Mouse (Mus musculus): ENCODE data around the gene Htr2a.
A peak's percentile ranks its signal among the peaks of the same experiment; 100 is the strongest.

- TF ChIP-seq NRF1 (IDR thresholded peaks at IDR 0.05; ENCODE audit: low read depth, low read length): no peak
- no peak for TF ChIP-seq EP300 (IDR thresholded peaks at IDR 0.05; ENCODE audit: low read length)
- TF ChIP-seq RAD21 (IDR thresholded peaks at IDR 0.05; ENCODE audit: low read depth, low read length): peak; percentile 12
- no peak for TF ChIP-seq TCF12 (IDR thresholded peaks at IDR 0.05; ENCODE audit: low read depth, low read length)
- no peak for TF ChIP-seq BHLHE40 (IDR thresholded peaks at IDR 0.05; ENCODE audit: low read depth, low read length)
- TF ChIP-seq CTCF (conservative IDR thresholded peaks at IDR 0.05 in 1 of 2, IDR thresholded peaks at IDR 0.05 in 1 of 2; ENCODE audit: low read depth in 2 of 2, low read length in 2 of 2): peak in 1 of 2 experiments; percentile 66; a peak in 2 of 4 replicates
- TF ChIP-seq SIN3A (IDR thresholded peaks at IDR 0.05; ENCODE audit: low read length): no peak
- TF ChIP-seq HCFC1 (IDR thresholded peaks at IDR 0.05; ENCODE audit: low read depth, low read length): no peak
- no peak for TF ChIP-seq NELFE (IDR thresholded peaks at IDR 0.05; ENCODE audit: low read depth, low read length)
- peak; percentile 41 for TF ChIP-seq SMC3 (IDR thresholded peaks at IDR 0.05; ENCODE audit: low read depth, low read length)
- TF ChIP-seq KAT2A (IDR thresholded peaks at IDR 0.05; ENCODE audit: insufficient replicate concordance, low read length): no peak
Observed at GRCm38 (mm10) chr14:74638071-74638470, 2.6 kb upstream of the Htr2a start.
